ENCODE assay signal across 16 mouse cellular contexts in the genomic region with DNA sequence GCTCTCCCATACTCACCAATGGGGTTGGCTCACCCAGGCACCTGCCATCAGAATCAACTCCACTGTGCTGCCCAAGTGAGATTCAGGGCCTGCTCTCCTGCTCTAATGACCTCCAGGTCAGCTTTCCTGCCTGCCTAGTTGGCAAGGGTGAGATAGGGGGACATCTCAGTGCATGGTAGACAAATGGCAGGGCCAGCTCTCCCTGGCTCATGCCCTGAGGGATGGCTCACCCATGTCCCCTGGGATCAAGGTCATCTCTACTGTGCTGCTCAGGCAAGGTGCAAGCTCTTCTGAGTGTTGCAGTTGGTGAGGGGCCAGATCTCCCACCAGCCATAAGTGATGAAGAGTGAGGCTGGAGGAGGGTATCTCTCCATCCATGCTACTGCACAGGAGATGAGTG.
"Had no signal": no experiment of that assay in that cellular context is flagged by ENCODE, and none has a peak within 500 bp of the region (broad histone marks: within the 10 kb centered on the region; RNA-seq: fewer than 3 reads in every experiment).

No protein-coding gene starts in this region.

- H3K27me3 ChIP-seq: lung, embryonic 15.5 days; midbrain, embryonic 13.5 days; midbrain, embryonic 15.5 days; neural tube, embryonic 13.5 days; stomach, embryonic 15.5 days had no signal

- DNase-seq: lung, adult 2 months; lung, postnatal 14 days; lung, postnatal 36 days; right cerebral cortex, postnatal 14 days; thymus, adult 2 months; thymus, postnatal 25 days; thymus, postnatal 4 days had no signal

- H3K4me1 ChIP-seq: midbrain, embryonic 15.5 days; stomach, embryonic 15.5 days had no signal

- H3K4me2 ChIP-seq: lung, embryonic 15.5 days; midbrain, embryonic 13.5 days; midbrain, embryonic 15.5 days; neural tube, embryonic 13.5 days; stomach, embryonic 15.5 days had no signal

- H3K36me3 ChIP-seq: lung, embryonic 15.5 days; midbrain, embryonic 13.5 days; midbrain, embryonic 15.5 days; neural tube, embryonic 13.5 days; stomach, embryonic 15.5 days had no signal

- H3K9me3 ChIP-seq: lung, embryonic 15.5 days; midbrain, embryonic 13.5 days; midbrain, embryonic 15.5 days; neural tube, embryonic 13.5 days; stomach, embryonic 15.5 days had no signal

- H3K9ac ChIP-seq: lung, embryonic 15.5 days; midbrain, embryonic 13.5 days; midbrain, embryonic 15.5 days; neural tube, embryonic 13.5 days; stomach, embryonic 15.5 days had no signal

- H3K27ac ChIP-seq: lung, embryonic 15.5 days; macrophage; midbrain, embryonic 13.5 days; midbrain, embryonic 15.5 days; neural tube, embryonic 13.5 days; stomach, embryonic 15.5 days; stomach, postnatal 0 days had no signal

- ATAC-seq: lung, postnatal 0 days; midbrain, embryonic 13.5 days; midbrain, embryonic 15.5 days had no signal

- H3K4me3 ChIP-seq: lung, embryonic 15.5 days; megakaryocyte, embryonic 14.5 days; midbrain, embryonic 13.5 days; midbrain, embryonic 15.5 days; neural tube, embryonic 13.5 days; stomach, embryonic 15.5 days had no signal
